Mouse (Mus musculus) NIH3T3 (cell line): ENCODE results near the gene Usp39.

ENCODE experiments used
- DNase-seq: peaks from one replicate; pipeline ENCODE4 v3.0.0-alpha.2; 2012; ENCODE audit warnings: low read depth

Gene Usp39

DNA sequence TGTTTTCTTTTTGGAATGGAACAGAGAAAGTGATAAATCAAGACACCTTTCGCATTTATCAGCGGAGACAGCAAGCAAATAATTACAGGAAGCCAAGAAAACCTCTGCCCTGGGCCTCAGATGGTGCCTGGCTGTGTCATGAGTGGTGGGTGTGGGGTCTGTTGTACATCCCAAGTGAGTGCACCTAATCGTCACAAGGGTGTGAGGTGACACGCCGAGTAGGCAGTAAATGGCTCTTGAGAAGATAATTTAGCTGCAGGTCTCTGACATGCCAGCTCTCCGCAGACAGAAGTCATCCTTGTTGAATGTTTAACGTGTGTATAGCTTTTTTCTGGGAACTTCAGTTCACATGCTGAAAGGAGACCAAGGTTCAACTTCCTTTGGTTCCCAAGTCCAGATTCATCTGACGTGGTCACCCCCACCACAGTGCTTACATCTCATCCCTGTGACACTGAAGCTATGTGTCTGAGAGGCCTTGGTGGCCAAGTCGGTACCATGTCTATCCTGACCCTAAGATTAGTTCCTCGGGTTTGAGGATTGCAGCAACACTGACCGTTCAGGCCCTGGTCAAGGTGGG lies 42.5 kb downstream of the Usp39 start:
- DNase-seq, result no peak

- peak; percentile 74 for DNase-seq
Observed at GRCm38 (mm10) chr6:72297825-72298224, 47.2 kb downstream of the Usp39 start.

DNA sequence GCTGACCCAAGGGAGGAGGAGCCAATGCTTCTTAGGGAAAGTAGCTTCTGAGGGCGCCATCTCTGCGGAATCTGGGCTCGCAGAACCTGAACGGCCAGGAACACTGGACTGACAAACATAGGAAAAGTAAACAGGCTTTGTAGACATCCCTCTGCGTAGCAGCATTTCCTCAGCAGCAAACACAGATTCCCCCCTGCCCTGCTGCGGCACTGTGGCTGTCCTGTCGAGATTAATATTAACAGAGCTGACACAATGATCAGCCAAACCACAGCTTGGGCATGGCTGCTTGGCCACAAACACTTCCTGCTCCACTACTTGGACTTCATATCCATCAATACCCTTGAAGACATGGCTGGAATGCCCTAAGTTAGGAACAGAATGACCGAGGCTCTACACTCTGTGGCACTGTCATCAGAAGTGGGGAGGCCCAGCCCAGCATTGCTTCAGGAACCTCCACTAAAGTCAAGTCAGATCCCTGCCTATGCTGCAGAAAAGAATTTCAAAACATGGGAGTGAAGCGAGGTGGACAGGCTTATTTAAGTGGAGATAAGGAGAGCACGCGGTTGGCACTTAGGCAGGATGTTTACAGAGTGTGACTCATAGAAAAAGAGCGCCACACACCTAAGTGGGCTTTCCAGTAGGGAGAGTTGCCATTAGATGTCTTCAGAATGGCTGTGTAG lies 51.9 kb downstream of the Usp39 start:
- DNase-seq, result no peak

DNA sequence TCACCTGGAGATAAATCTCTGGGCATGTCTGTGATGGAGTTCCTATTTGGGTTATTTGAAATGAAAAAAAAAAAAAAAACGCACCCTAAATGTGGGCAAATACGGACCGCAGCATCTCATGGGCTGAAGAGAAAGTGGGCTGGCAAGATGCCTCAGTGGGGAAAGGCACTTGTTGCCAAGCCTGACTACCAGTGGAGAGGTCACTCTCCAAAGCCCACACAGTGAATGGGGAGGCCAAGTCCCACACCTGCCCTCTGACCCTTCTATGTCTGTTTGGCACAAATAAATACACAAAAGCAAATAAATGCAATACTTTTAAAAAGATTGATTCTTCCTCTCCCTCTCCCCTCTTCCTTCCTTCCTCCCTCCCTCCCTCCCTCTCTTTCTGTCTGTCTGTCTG lies 55.5 kb downstream of the Usp39 start:
- no peak for DNase-seq

DNA sequence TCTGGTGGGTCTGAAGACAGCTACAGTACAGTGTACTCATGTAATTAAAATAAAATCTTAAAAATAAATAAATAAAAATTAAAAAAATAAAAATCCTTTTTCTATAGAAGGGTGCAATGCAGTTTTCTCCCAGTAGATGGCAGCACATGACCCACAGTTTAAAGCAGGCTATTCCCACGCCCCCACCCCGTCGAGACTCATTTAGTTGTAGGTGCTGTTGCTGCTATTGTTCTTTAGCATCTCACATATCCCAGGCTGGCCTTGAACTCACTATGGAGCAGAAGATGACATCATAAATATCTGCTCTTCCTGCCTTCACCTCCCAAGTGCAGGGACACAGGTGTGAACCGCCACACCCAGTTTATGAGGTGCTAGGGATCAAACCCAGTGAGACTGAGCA lies 61.1 kb downstream of the Usp39 start:
- DNase-seq, result peak; percentile 78

- DNase-seq, result no peak
Observed at GRCm38 (mm10) chr6:72280410-72280998, 64.5 kb downstream of the Usp39 start.

GRCm38 (mm10) chr6:72279505-72279904 lies 65.5 kb downstream of the Usp39 start:
- DNase-seq, result no peak

GRCm38 (mm10) chr6:72278835-72279234 lies 66.1 kb downstream of the Usp39 start:
- no peak for DNase-seq

GRCm38 (mm10) chr6:72277508-72278166 lies 67.3 kb downstream of the Usp39 start:
- peak; percentile 55 for DNase-seq

DNA sequence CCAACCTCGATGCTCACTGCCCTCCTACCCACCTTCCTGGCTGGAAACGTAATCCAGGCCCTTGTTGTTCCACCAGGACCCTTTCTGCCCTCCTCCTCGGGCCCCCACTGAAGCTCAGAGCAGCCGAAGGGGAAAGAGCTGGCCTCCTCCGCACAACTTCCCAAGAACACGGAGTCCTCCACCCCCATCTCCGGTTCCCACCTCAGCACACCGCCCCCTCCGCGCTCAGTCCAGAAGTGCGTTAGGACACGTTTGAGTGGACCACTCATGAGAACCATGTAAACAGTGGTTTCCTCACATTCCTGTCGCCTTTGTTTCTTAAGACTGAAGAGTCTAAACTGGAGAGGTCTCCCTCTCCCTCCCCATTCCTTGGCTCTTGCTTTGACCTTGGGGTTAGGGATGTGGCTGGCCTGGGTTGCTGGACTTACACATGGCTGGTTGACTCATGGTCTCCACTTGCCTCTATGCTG lies 68.0 kb downstream of the Usp39 start:
- DNase-seq, result peak; percentile 57

- DNase-seq, result peak; percentile 31
Observed at GRCm38 (mm10) chr6:72276141-72276540, 68.8 kb downstream of the Usp39 start.

- DNase-seq, result no peak
Observed at GRCm38 (mm10) chr6:72275527-72275926, 69.5 kb downstream of the Usp39 start.

- no peak for DNase-seq
Observed at GRCm38 (mm10) chr6:72273153-72273552, 71.8 kb downstream of the Usp39 start.

- no peak for DNase-seq
Observed at GRCm38 (mm10) chr6:72272161-72272696, 72.8 kb downstream of the Usp39 start.

- no peak for DNase-seq
Observed at GRCm38 (mm10) chr6:72270952-72271519, 73.9 kb downstream of the Usp39 start.

DNA sequence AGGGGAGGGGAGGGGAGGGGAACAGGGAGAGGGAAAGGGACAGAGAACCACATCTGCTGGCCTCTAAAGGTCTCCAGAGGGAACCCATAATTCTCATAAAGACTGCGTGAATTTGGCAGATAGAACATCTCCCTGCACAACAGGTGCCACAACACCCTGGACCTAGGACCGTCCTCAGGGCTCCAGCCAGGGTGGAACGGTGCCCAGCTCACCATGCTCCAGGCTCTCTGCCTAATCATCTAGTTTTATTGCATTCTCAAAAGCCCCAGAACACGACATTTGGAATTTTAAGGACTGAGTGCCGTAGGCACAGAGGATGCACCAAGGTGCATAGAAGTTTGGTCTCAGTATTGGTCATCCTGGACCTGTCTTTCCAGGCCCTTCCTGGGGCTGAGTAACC lies 74.7 kb downstream of the Usp39 start:
- DNase-seq, result no peak
